In genomic region chr15:97862881-97863493, GRCm38 (mm10) we compare ENCODE assay signal across 20 mouse cellular contexts. TPM values are rescaled to one million over a fixed set of nuclear protein-coding genes. Genes with fewer than 3 reads are reported as not detected.
DNase-seq lines count a peak whose midpoint lies in the region; ATAC-seq and TF ChIP-seq lines count a peak whose summit lies in the region.
"Had no signal": no experiment of that assay in that cellular context is flagged by ENCODE, and none has a peak within 500 bp of the region (broad histone marks: within the 10 kb centered on the region; RNA-seq: fewer than 3 reads in every experiment).

No protein-coding gene starts in this region.

- DNase-seq in heart, adult 2 months = no peak
- peak; percentile 24 for DNase-seq in midbrain, embryonic 10.5 days (ENCODE audit: low spot score)
- DNase-seq in midbrain, postnatal 0 days (ENCODE audit: low spot score) = no peak
- no peak for DNase-seq in ovary, postnatal 36 days (ENCODE audit: low spot score)
- DNase-seq in thymus, postnatal 0 days (ENCODE audit: low spot score) = no peak
- DNase-seq: adrenal gland, adult 8-10 months; B cell, adult 2 months; cerebellum, adult 2 months; gastrocnemius, postnatal 10 days; kidney, adult 2 months; kidney, postnatal 25 days; thymus, postnatal 25 days had no signal

- no peak overlapping the region for H3K4me3 ChIP-seq in heart, embryonic 11.5 days (ENCODE audit: low read depth, low read length)
- no peak overlapping the region for H3K4me3 ChIP-seq in heart, adult 2 months
- no peak overlapping the region for H3K4me3 ChIP-seq in midbrain, embryonic 10.5 days
- H3K4me3 ChIP-seq in midbrain, postnatal 0 days (ENCODE audit: low read depth, low read length) = no peak overlapping the region
- H3K4me3 ChIP-seq in midbrain, embryonic 13.5 days (replicated peaks) = no peak overlapping the region
- H3K4me3 ChIP-seq: embryonic facial prominence, embryonic 15.5 days; forebrain, embryonic 13.5 days; heart, embryonic 15.5 days; lung, embryonic 15.5 days had no signal

- H3K27ac ChIP-seq in heart, embryonic 11.5 days (ENCODE audit: low read depth, low read length) = no peak overlapping the region
- H3K27ac ChIP-seq in heart, adult 2 months = no peak overlapping the region
- peak overlapping the region; percentile 52; the same call in 1 of the 2 replicates for H3K27ac ChIP-seq in midbrain, embryonic 10.5 days (replicated peaks)
- H3K27ac ChIP-seq in midbrain, postnatal 0 days (ENCODE audit: low read depth, low read length) = no peak overlapping the region
- H3K27ac ChIP-seq in midbrain, embryonic 13.5 days = no peak overlapping the region
- H3K27ac ChIP-seq: embryonic facial prominence, embryonic 15.5 days; forebrain, embryonic 13.5 days; heart, embryonic 15.5 days; hindbrain, embryonic 14.5 days; lung, embryonic 15.5 days had no signal

- TF ChIP-seq POLR2A in heart, adult 2 months (IDR thresholded peaks at IDR 0.05; ENCODE audit: insufficient read depth, low read depth, low read length) = no peak

- no peaks in the 10 kb centered on the region; the same call in 1 of the 2 replicates for H3K9me3 ChIP-seq in heart, embryonic 11.5 days (replicated peaks; ENCODE audit: control insufficient read depth, low read length)
- peaks cover 8% of the 10 kb centered on the region; the same call in 1 of the 2 replicates for H3K9me3 ChIP-seq in midbrain, embryonic 10.5 days (replicated peaks)
- no peaks in the 10 kb centered on the region for H3K9me3 ChIP-seq in midbrain, postnatal 0 days (ENCODE audit: low read length)
- H3K9me3 ChIP-seq in midbrain, embryonic 13.5 days = no peaks in the 10 kb centered on the region
- H3K9me3 ChIP-seq: embryonic facial prominence, embryonic 15.5 days; heart, embryonic 15.5 days had no signal

- TF ChIP-seq CTCF in heart, adult 2 months (IDR thresholded peaks at IDR 0.05) = no peak
- no peak for TF ChIP-seq CTCF in midbrain, postnatal 0 days (IDR thresholded peaks at IDR 0.05)

- H3K9ac ChIP-seq in heart, embryonic 11.5 days (ENCODE audit: low read depth, low read length) = no peak overlapping the region
- no peak overlapping the region for H3K9ac ChIP-seq in heart, adult 2 months (ENCODE audit: low read depth, low read length)
- no peak overlapping the region for H3K9ac ChIP-seq in midbrain, postnatal 0 days (replicated peaks; ENCODE audit: low read length, poor library complexity, severe bottlenecking)
- no peak overlapping the region for H3K9ac ChIP-seq in midbrain, embryonic 13.5 days (replicated peaks)
- H3K9ac ChIP-seq: embryonic facial prominence, embryonic 15.5 days; forebrain, embryonic 13.5 days; heart, embryonic 15.5 days; hindbrain, embryonic 14.5 days; lung, embryonic 15.5 days had no signal

- no peak for TF ChIP-seq EP300 in heart, adult 2 months (IDR thresholded peaks at IDR 0.05; ENCODE audit: insufficient read depth, low read depth, low read length)

- 26% methylated on average over 14 of the region's 14 CpGs for WGBS in heart, embryonic 11.5 days (ENCODE audit: insufficient replicate concordance)
- 38% methylated on average over 14 of the region's 14 CpGs for WGBS in heart, adult 2 months
- WGBS in midbrain, embryonic 10.5 days = 33% methylated on average over 14 of the region's 14 CpGs
- 24% methylated on average over 14 of the region's 14 CpGs for WGBS in midbrain, postnatal 0 days
- WGBS in midbrain, embryonic 13.5 days = 21% methylated on average over 14 of the region's 14 CpGs

- H3K27me3 ChIP-seq in heart, embryonic 11.5 days (ENCODE audit: control insufficient read depth, insufficient read depth, low read length) = peaks cover 9% of the 10 kb centered on the region; the same call in 1 of the 2 replicates
- H3K27me3 ChIP-seq in heart, adult 2 months (ENCODE audit: control insufficient read depth, insufficient read depth, low read length) = no peaks in the 10 kb centered on the region
- H3K27me3 ChIP-seq in midbrain, embryonic 10.5 days (ENCODE audit: low read depth, poor library complexity, severe bottlenecking) = no peaks in the 10 kb centered on the region
- no peaks in the 10 kb centered on the region for H3K27me3 ChIP-seq in midbrain, postnatal 0 days (ENCODE audit: insufficient read depth, low read length)
- no peaks in the 10 kb centered on the region for H3K27me3 ChIP-seq in midbrain, embryonic 13.5 days
- H3K27me3 ChIP-seq: embryonic facial prominence, embryonic 15.5 days; forebrain, embryonic 13.5 days; lung, embryonic 15.5 days had no signal

- H3K4me1 ChIP-seq in heart, embryonic 11.5 days (ENCODE audit: control insufficient read depth, insufficient read depth, low read length) = peaks cover 21% of the 10 kb centered on the region
- peaks cover 2% of the 10 kb centered on the region for H3K4me1 ChIP-seq in heart, adult 2 months (ENCODE audit: control insufficient read depth, insufficient read depth, low read length)
- H3K4me1 ChIP-seq in midbrain, embryonic 10.5 days = peaks cover 24% of the 10 kb centered on the region
- H3K4me1 ChIP-seq in midbrain, postnatal 0 days (ENCODE audit: insufficient read depth, low read length) = no peaks in the 10 kb centered on the region
- H3K4me1 ChIP-seq in midbrain, embryonic 13.5 days (replicated peaks) = peaks cover 12% of the 10 kb centered on the region

- no peak for ATAC-seq in heart, embryonic 11.5 days (replicated peaks; ENCODE audit: insufficient number of reproducible peaks, low FRiP score, low TSS enrichment)
- ATAC-seq in midbrain, postnatal 0 days (ENCODE audit: low FRiP score) = no peak
- ATAC-seq in midbrain, embryonic 13.5 days = 0 out of 2 replicates have a peak, but pooled peaks have one; percentile 20
- ATAC-seq: forebrain, embryonic 13.5 days had no signal

- no peaks in the 10 kb centered on the region for H3K36me3 ChIP-seq in heart, embryonic 11.5 days (ENCODE audit: control insufficient read depth, insufficient read depth, low read length)
- no peaks in the 10 kb centered on the region for H3K36me3 ChIP-seq in heart, adult 2 months (ENCODE audit: control insufficient read depth, insufficient read depth, low read length)
- no peaks in the 10 kb centered on the region for H3K36me3 ChIP-seq in midbrain, embryonic 10.5 days
- H3K36me3 ChIP-seq in midbrain, postnatal 0 days (ENCODE audit: insufficient read depth, low read length) = no peaks in the 10 kb centered on the region
- no peaks in the 10 kb centered on the region for H3K36me3 ChIP-seq in midbrain, embryonic 13.5 days
- H3K36me3 ChIP-seq: heart, embryonic 15.5 days; lung, embryonic 15.5 days had no signal

- H3K79me2 ChIP-seq in heart, adult 2 months (replicated peaks; ENCODE audit: control insufficient read depth, insufficient read depth, low read length) = no peaks in the 10 kb centered on the region

- H3K4me2 ChIP-seq in heart, embryonic 11.5 days = peak overlapping the region; percentile 16
- no peak overlapping the region for H3K4me2 ChIP-seq in midbrain, postnatal 0 days (ENCODE audit: low read depth, low read length, poor library complexity, severe bottlenecking)
- no peak overlapping the region for H3K4me2 ChIP-seq in midbrain, embryonic 13.5 days (replicated peaks)
- H3K4me2 ChIP-seq: forebrain, embryonic 13.5 days; hindbrain, embryonic 14.5 days; liver, embryonic 11.5 days; lung, embryonic 15.5 days had no signal

- intact Hi-C loops in heart, adult 2 months (cut with DNase I) = no loop called here

RNA-seq across cellular contexts. Expression of gene Hdac7, which starts 18.7 kb away (rescaled TPM):
- 24.6 and 25.0 TPM in 2 replicates for polyA plus RNA-seq in heart, embryonic 11.5 days (2014; fragmentation: Nextera tagmentation; extraction: Ambion mirVana)
- total RNA-seq in heart, adult 2 months (2021) = 10 to 100 TPM; 23.7 to 25.7 TPM
- polyA plus RNA-seq in heart, adult 2 months (2012; rRNA removed) = 54.9 and 61.8 TPM in 2 replicates
- polyA plus RNA-seq in midbrain, embryonic 10.5 days (2016; fragmentation: Nextera tagmentation; extraction: Ambion mirVana) = 23.9 and 24.7 TPM in 2 replicates
- 22.4 and 24.2 TPM in 2 replicates for total RNA-seq in midbrain, postnatal 0 days (2014; rRNA removed)
- 28.7 and 29.2 TPM in 2 replicates for polyA plus RNA-seq in midbrain, postnatal 0 days (2015; fragmentation: Nextera tagmentation; extraction: Ambion mirVana)
- polyA plus RNA-seq in midbrain, embryonic 13.5 days (2015; fragmentation: Nextera tagmentation; extraction: Ambion mirVana) = 29.8 and 31.4 TPM in 2 replicates
- polyA plus RNA-seq in thymus, postnatal 0 days (2015; fragmentation: Nextera tagmentation; extraction: Ambion mirVana) = 111 and 122 TPM in 2 replicates

RNA-seq across cellular contexts. Expression of gene Vdr, which starts 47.4 kb away (rescaled TPM):
- 0.62 and 0.72 TPM in 2 replicates for polyA plus RNA-seq in heart, embryonic 11.5 days (2014; fragmentation: Nextera tagmentation; extraction: Ambion mirVana)
- total RNA-seq in heart, adult 2 months (2021) = 1 to 10 TPM; 1.1 to 2.0 TPM
- 2.3 and 2.7 TPM in 2 replicates for polyA plus RNA-seq in heart, adult 2 months (2012; rRNA removed)
- polyA plus RNA-seq in midbrain, embryonic 10.5 days (2016; fragmentation: Nextera tagmentation; extraction: Ambion mirVana) = 0.72 and 1.0 TPM in 2 replicates
- 0.09 and 0.27 TPM in 2 replicates for total RNA-seq in midbrain, postnatal 0 days (2014; rRNA removed)
- 0.12 and 0.22 TPM in 2 replicates for polyA plus RNA-seq in midbrain, postnatal 0 days (2015; fragmentation: Nextera tagmentation; extraction: Ambion mirVana)
- not detected in 2 replicates for polyA plus RNA-seq in midbrain, embryonic 13.5 days (2015; fragmentation: Nextera tagmentation; extraction: Ambion mirVana)
- 2.2 and 2.5 TPM in 2 replicates for polyA plus RNA-seq in thymus, postnatal 0 days (2015; fragmentation: Nextera tagmentation; extraction: Ambion mirVana)
- polyA plus RNA-seq: forebrain, embryonic 13.5 days had no signal
